Mouse (Mus musculus): Measurements from ENCODE around the gene Acap3.

GRCm38 (mm10) chr4:155846871-155847578 lies 44.6 kb upstream of the Acap3 start, which contains the start of gene Dvl1:
- TF ChIP-seq EP300 (IDR thresholded peaks at IDR 0.05; ENCODE audit: insufficient read depth, low read depth, low read length) (no peak), CTCF (IDR thresholded peaks at IDR 0.05; ENCODE audit: low read depth, low read length) (peak; percentile 13), POLR2A (IDR thresholded peaks at IDR 0.05; ENCODE audit: insufficient read depth, low read length) (no peak)
